Mouse (Mus musculus) A20 (cell line): ENCODE measurements around the gene Arl16.
"Not testable (repeated sequence)": the region's sequence is repeated elsewhere in the genome, so short reads cannot be mapped to it uniquely, and the experiment has no call there.

Experiments used
- DNase-seq: peaks from one replicate; pipeline ENCODE4 v3.0.0-alpha.2; 2011; ENCODE audit warnings: low read depth, low spot score

Arl16 gene

DNA sequence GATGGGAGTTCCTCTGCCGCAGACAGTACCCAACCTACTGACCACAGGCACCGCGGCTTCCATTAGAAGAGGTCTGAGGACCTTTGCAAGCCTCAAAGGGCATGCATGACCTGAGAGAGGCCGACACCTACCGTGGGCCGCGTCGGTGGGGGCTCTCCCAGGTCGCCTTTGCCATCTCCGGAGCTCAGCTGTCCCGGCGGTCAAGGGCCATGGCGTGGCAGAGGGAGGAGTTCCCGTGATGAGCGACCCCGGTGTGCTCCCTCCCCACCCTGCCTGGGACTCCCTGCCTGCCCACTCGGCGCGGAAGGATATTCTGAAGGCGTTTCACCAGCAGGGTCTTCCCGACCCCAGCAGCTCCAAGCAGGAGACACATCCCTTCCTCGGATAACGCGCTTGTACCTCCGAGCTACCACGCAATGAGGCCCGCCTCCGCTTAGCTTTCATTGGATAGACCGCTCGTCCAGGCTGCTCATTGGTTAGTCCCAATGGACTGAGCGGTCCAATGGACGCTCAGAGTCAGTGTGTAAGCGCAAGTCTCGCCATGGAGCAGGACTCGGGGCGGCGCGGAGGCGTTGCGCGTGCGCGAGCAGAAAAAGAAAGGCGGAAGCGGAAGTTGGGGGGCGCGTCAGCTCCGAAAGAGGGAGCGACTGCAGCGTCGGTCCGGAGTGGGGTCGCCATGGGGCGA, at the start of gene Arl16:
Gene Arl16 (minus strand): TSS at position 557 of the 685 bp plus-strand sequence.
- peak; percentile 99 for DNase-seq

DNA sequence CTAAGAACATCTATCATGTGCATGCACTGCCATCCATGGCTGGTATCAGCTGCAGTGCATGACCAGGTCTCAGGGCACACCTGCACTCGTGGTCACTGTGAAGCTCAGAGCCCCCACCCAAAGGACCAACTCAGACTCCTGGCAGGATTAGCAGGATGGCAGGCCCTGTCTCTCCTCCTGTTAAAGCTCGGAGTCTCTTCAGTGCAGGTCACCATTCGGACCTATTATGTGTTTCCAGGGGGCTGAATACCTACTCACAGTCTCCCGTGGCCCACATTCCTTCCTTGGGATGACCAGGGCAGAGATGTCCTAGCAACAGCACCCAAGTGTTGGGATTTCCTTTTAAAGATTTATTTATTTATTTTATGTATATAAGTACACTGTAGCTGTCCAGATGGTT, 49.7 kb upstream of the Arl16 start:
- DNase-seq: no peak

DNA sequence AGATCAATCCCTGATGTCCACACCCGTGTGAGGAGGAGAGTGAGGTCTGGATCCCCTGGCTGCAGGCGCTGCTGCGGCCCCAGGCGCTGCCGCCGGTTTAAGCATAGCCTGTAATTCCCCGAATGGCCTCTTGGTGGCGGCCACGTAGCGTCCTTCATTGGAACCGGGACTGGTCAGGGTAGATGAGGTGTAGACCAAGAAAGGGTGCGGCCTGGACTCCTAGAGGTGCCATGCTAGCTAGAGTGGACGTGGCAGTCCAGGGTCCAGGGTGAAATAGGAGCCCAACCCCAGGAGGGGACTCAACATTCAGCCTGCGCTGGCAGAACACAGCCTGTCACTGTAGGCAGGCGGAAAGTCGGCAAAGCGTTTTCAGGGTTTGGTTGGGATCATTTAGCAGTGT, 48.2 kb upstream of the Arl16 start:
- DNase-seq: peak; percentile 82

DNA sequence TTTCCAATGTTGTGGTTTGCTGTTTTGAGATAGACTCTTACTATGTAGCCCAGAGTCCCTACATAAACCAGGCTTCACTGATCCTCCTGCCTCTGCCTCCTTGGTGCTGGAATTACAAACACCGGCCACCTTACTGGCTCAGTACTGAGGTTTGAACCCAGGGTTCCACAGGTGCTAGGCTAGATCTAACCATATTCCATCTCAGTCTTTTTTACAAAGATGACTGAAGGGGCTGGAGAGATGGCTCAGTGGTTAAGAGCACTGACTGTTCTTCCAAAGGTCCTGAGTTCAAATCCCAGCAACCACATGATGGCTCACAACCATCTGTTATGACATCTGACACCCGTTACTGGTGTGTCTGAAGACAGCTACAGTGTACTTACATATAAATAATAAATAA, 46.9 kb upstream of the Arl16 start:
- not testable (repeated sequence) for DNase-seq

DNA sequence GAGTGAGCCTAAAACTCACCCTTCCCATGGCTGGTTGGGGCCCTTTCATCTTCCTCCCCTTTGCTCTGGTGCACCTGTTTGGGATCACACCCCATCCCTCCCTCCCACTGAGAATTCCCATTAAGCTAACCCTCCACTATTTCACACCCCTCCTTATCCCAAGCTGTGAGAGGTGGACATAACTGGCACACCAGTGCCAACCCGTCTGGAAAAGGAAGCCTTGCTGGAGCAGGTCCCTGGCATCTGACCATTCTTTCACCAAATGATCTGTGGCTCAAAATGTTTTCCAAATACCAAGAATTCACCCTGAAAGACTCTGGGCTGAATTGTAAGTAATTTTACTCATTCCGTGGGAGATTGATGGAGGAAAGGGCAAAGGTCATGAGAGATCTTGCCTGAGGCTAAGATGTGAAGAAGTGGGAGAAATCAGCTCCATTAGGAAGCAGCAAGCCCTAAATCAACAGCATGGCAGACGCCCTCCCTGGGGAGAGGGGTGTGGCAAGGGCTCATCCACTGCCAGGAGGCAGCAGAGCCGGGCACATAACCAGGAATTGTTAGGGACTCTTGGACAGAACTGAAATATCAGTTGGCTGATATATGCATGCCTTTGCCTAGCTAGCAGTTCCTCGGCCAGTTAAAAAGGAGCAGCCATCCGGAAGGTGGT, 45.5 kb upstream of the Arl16 start:
- no peak for DNase-seq

DNA sequence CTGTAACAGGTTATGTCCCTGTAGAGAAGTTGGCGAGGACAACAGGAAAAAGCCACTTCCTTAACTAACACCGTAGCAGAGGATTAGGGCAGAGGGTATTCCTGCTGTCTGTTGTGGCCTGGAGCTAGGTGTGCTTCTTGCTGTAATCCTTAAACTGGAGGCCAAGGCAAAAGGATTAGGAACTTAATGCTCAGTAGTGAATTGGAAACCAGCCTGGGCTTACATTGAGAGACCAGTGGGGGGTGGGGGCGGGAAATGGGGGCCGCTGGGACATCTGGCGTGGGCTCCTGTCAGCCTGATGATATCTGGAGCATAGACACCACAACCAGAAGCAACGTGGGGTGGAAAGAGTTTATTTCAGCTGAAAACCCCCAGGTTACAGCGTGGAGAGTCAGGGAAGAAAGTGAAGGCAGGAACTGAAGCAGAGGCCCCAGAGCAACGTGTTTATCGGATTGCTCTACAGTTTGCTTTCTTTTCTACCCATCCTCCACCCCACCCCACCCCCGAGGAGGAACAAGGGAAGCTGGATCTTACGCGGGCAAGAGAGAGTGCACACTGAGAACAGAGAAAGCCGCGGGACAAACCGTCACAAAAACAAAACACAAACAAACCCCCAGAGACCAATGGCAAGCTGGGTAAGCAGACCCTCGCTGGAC, 43.1 kb upstream of the Arl16 start:
- no peak for DNase-seq

DNA sequence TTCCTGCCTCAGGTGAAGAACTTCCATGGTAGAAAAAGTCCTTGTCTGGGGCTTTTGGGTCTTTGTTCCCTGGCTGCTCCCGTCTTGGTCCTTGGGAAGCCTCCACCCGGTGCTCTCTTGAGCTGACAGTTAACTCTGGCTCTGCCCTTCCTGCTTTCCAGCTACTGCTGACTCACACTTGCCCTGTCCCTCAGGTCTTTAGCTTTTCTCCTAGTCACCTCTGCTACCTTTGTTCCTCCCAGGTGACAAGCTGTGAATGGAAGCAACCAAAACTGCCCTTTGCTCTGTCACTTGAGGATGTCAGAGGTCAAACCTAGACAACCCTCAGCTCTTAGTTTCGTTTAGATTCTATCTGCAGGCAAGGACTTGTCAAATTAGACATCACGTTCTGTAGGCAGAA, 42.5 kb upstream of the Arl16 start:
- DNase-seq: no peak

DNA sequence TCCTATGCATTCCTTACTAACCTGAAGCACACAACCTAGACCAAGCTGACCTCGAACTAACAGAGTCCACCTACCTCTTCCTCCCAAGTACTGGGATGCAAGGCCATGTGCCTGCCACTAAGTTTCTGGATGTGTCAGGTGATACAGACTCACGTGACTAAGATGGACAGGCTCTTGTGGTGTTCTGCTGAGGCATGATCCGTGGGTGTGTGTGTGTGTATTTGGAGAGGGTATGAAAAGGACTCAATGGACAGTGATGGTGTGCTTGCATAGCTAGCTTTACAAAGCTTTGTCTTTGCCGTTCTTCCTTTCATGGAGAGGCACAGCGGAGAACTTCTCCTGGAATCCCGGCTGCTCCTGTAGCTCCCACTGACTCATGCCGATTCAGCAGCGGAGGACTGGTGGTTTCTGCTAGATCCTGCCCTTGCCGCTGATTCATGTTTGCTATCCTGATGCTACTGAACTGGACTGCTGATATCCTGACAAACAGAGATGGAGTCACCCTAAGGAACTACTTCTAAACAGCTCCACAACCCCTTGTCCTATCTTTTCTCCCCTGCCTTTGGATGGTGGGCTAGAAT, 41.0 kb upstream of the Arl16 start:
- DNase-seq: no peak

DNA sequence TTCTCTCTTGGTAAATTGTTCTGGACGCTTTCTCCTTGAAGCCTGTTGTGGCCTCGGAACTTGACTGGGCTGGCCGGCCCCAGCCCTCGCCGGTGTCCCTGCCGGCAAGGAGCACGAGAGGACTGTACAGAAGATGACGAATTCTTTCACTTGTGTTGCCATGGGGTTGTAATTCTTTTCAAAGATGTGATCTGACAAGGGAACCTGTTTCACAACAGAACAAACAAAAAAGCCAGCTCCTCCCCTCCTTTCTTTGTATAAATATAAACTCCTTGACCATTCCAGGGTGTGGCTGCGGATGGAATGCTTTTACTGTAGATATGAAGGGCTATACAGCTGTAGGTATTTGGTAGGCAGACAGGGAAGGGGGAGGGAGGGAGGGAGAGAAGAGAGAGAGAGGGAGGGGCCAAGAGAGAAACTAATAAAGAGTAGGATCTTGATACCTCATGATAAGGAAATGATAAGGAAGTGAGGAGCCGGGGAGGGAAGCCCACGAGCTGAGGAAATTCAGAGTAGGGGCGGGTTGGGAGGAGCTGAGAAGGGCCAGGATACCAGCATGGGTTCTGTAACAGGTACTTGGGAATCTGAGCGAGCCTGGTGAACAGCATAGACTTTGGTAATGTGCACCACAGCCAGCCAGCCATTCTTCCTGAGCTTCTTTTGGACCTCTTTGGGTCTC, 40.3 kb upstream of the Arl16 start:
- no peak for DNase-seq

DNA sequence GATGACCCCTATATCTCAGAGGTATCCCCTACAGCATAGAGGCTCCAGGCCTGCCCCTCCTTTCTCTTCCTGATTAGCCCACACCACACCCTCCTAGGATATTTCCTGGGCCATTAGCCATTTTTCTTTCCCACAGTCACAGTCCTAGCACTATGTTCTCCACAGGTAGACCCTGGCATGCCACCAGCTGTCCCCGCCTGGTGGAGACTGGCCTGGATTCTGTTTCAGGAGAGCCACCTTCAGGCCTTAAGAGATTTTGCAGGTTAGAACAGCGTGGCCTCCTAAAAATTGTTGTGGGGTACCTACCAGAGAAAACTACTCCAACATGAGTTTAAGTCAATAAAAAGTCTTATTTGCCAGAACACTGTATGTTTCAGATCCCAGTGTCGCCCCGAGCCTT, 39.5 kb upstream of the Arl16 start:
- peak; percentile 45 for DNase-seq

DNA sequence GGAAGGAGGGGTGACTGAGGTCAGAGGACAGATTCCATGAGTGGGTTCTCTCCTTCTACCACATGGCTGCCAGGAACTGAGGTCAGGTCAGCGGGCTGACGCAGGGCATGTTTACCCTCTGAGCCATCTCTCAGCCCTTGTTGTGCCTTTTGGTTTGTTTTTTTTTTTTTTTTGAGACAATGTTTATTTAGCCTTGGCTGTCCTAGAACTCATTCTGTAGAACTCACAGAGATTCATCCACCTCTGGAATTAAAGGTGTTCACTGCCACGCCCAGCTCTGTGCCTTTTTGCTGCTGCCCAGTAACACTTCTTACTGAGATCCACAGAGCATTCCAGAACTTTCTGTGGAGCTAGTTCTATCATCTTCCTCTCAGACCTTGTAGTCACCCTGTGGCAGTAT, 38.3 kb upstream of the Arl16 start:
- DNase-seq: no peak

DNA sequence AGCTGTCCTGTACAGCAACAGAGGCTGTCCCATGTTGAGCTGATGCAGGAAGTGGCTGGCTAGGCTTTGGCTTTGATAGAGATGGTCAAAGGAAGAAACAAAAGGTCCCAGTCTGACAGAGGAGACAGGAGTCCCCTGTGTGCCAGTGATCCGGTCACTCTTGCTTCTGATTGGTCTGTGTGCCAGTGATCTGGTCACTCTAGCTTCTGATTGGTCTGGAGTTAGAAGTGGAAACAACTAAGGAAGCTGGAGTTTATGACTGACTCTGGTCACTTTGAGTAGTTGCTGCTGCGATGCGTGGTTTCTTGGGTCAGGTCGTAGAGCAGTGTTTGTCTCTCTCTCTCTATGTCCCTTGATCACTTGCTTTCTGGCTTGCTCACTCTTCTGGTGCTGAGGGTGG, 34.3 kb upstream of the Arl16 start:
- no peak for DNase-seq

DNA sequence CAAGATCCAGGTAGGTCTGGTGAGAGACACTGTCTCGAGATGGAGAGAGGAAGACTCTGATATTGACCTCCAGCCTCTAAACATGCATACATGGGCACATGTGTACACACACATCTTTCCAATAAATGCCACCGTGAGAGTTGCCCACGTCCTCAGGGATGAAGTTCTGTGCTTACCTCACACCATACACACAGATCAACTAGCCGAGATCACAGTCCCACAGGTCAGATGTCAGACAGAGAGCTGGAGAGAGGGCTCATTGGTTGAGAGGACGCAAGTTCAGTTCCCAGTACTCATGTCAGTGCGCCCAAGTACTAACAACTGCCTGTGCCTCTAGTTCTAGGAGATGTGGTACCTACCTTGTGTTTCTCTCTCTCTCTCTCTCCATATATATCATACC, 33.6 kb upstream of the Arl16 start:
- DNase-seq: no peak

DNA sequence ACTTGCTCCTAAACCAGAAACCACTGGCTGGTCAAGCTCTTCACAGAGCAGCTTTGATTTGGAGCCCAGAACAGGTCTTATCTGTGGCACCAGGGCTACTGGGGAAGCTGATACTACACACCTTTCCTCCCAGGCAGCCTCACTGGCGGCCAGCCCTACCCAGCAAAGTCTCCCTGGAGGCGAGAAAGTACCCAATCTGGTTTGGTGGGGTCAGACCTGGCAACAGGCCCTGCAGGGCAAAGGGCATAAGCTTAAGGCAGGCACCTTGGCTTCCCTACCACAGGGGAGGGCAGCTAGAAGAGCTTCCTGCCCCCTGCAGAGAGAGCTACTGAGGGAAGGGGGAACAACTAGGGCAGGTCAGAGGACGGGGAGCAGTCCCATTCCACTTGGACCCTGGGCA, 33.0 kb upstream of the Arl16 start:
- no peak for DNase-seq

DNA sequence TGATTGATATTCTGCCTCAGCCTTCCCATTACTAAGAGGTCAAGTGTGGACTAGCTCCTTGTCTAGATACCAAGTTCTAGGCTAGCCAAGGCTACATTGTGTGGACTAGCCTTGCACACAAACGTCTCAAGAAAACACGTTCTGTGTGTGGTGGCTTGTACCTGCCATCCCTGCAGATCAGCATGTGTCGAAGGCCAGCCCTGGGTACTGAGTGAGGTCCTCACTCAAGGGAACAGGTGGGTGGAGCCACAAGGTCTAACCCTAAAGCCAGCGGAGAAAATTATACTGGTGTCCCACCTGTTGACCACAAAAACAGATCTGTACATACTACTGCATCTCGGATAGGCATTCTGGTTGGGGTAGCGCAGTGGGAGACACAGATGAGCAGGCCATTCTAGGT, 32.5 kb upstream of the Arl16 start:
- DNase-seq: no peak

DNA sequence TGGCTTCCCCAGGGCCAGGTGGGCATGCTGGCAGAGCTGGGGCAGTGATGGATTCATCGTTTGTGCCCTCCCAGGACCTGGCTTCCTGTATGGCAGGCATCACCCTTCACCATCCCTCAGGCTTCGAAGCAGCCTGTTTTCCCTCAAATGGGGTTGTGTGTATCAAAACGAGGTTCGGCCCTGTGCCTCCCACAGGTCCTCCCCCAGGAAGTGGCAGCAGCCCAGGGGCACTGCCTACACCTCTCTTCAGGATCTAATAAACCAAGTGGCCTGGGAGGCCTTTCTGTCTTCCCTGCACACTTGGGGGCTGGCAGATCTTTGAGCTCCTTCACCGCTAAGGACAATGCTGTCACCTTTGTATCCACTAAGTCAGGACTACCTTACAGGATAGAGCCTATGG, 31.5 kb upstream of the Arl16 start:
- DNase-seq: no peak

DNA sequence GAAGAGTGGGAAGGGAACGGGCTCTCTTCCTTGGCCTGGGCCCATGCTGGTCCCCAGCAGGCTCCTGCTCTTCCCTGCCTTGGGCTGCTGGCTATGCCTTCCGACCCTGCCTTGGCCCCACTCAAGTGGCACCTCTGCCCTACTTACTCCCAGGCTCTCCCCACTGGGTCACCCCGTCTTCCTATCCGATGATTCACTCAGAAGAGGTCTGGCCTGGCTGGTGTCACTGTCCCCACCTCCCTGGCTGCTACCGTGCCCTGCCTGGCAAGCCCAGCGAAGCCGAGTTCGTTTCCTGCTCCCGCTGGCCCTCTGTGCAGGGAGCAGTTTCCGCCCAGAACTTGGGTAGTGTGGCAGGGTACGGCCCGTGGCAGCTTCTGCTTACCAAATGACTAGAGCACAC, 30.8 kb upstream of the Arl16 start:
- DNase-seq: no peak

DNA sequence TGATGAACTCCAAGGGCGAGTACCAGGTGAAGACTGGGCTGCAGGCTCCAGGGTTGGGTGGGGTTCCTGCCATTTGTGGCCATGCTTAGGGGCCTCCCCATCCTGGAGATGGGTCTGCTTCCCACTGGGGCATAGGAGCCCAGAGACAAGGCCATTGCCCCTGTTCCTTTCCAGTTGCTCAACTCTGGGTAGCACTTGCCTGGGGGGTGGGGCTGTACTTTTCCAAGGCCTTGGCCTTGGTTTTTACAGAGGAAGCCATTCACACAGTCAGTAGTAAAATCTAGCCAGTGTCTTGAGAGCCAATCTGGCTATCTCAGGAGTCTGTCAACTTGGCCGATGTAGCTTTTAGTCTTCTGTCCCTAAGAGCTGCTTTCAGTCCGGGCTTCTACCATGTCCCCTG, 30.0 kb upstream of the Arl16 start:
- no peak for DNase-seq

DNA sequence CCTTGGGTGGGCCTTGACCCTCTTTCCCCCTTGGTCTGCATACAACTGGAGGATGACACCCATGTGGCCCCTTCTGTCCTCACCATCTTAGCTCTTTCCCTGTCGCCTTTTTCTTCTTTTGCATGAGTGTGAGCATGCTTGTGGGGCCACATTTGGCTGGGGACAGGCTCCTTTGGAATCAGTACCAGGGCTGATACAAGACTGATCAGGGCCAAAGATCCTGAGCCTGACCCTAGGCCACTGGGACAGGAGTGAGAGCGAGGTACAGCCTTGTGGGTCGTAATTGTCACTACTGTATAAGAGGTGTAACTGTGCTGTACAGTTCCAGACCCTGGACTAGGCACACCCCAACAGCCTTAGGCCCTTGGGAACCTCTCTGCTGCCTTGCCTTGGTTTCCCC, 26.5 kb upstream of the Arl16 start:
- DNase-seq: no peak

DNA sequence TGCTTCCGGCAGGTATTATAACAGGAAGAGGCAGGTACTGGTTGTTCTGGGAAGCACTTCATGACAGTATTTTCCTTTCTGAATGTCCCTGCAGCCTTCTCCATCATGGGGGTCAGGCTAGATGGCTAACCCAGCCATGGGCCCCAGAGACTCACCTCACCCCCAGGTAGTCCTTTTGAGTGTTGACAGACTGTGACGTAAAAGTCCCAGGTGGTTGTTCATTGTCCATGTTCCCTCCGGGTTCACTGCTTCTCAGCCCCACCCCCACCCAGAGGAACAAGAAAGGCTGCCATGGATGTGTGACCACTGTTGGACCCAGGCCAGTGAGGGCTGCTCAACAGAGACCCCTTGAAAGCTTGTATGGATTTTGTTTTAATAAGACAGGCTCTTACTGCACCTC, 25.9 kb upstream of the Arl16 start:
- DNase-seq: no peak

DNA sequence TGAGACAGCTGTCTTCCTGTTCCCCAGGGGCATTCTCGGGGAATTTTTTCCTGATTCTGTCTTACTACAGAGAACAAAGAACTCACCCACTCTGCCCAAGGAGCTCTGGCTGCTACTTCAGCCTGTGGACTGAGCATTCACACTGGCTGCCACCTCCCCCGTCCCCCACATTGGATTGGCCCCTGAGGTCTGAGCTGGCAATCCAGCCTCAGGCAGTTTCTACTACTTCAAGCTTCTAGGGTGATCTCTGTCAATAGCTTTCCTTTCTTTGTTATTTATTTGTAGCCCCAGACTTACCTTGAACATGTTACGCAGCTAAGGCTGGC, 25.4 kb upstream of the Arl16 start:
- no peak for DNase-seq
